Mouse (Mus musculus): ENCODE measurements around the gene Prl2c1.
"Not testable (repeated sequence)": the region's sequence is repeated elsewhere in the genome, so short reads cannot be mapped to it uniquely, and the experiment has no call there.

The Prl2c1 gene

GRCm38 (mm10) chr13:27849042-27849441 lies at the start of gene Prl2c1:
TSS of gene Prl2c1 (plus strand) at chr13:27849342.
- DNase-seq: no peak

DNA sequence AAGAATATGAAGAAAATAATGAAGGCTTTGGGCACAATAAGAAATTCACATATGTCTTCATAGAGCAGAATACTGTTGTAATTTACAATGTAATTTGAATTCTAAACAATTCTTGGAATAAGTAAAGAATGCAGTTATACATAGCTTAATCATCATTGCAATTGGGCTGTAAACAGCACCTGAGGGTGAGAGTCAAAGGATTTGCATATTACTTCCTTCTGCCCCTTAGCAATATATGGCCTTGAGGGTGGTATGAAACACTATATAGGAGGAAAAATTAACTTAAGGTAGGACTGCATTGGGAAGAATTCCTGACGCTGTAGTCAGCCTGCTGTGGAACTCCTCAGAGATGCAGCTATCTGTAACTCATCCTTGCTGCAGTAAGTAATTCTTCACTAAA lies 47.8 kb upstream of the Prl2c1 start, which contains the start of gene Prl2a1:
Gene Prl2a1 (plus strand): TSS at position 301 of the 400 bp plus-strand sequence.
- DNase-seq: no peak

GRCm38 (mm10) chr13:27802765-27803164 lies 46.4 kb upstream of the Prl2c1 start:
- no peak for DNase-seq

DNA sequence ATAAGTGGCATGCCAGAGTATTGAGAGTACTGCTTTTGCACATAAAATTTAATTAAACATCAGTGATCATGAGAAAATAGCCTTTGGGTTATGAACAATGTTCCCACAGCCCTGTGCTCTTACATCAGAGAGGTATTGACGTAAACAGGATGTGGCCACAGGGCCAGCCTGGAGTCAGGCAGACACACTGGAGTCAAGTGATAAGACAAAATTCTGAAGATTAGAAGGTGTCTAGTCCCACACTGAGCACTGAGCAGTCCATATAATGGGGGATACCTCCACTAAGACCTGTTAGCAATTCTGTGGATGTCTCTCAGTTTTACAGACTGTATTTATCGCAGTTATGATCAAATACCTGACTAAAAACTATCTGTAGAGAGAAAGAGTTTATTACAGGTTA lies 55.1 kb downstream of the Prl2c1 start:
- not testable (repeated sequence) for DNase-seq
